Mouse (Mus musculus): ENCODE measurements around the gene Ank3. TPM values are rescaled to one million over a fixed set of nuclear protein-coding genes. Genes with fewer than 3 reads are reported as not detected.

Gene Ank3
- total and polyA plus RNA-seq, 2 experiments from 2014 or later = 60.1 to 239 TPM

DNA sequence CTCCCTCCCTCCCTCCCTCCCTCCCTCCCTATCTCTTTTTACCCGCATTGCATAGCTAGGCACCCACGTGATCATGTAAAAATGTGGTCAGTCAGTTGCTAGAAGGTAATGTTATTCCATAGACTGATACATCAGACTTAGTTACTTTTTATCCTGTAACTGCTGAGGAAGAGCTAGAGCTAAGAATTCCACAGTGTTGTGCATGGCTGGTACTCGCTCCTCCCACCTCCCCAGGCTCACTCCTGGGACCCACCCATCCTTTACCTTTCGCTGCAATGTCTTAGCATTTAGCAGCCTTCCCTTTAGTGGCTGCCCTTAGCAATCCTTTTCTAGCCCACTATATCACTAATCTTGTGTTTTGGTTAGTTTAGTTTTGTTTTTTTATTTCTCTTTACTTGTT, 569.4 kb downstream of the Ank3 start:
- Histone ChIP-seq H3K27ac (no peak overlapping the region), H3K9ac (replicated peaks; ENCODE audit: low read length) (no peak overlapping the region), H3K9me3 (ENCODE audit: low read length) (no peaks in the 10 kb centered on the region), H3K4me1 (ENCODE audit: insufficient read depth, low read length) (no peaks in the 10 kb centered on the region), H3K4me2 (ENCODE audit: low read depth, low read length) (no peak overlapping the region), H3K4me3 (ENCODE audit: low read length) (no peak overlapping the region), H3K36me3 (ENCODE audit: insufficient read depth, low read length) (0 out of 2 replicates have a peak, but pooled peaks cover 3% of the 10 kb centered on the region), H3K27me3 (ENCODE audit: insufficient read depth, low read length) (no peaks in the 10 kb centered on the region)
- no peak for DNase-seq (ENCODE audit: low spot score)
- no peak for TF ChIP-seq CTCF (IDR thresholded peaks at IDR 0.05; ENCODE audit: low read depth)
- WGBS = 76% methylated on average over 3 of the region's 4 CpGs
- no peak for ATAC-seq

DNA sequence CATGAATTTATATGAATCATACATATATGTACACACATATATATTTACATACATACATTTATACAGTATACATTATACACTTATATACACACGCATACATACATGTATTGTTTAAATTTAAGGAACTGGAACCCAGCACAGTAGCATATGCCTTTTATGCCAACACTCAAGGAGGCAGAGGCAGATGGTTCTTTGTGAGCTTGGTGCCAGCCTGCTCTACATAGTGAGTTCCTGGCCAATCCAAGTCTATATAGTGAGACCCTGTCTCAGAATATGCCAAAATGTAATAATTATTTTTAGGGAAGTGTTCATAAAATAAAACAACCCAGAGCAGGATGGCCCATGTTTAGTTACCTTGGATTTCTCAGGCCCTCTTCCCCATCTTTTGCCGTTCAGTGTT, 581.1 kb downstream of the Ank3 start:
- no peak overlapping the region for H3K9ac ChIP-seq (replicated peaks; ENCODE audit: low read length)

DNA sequence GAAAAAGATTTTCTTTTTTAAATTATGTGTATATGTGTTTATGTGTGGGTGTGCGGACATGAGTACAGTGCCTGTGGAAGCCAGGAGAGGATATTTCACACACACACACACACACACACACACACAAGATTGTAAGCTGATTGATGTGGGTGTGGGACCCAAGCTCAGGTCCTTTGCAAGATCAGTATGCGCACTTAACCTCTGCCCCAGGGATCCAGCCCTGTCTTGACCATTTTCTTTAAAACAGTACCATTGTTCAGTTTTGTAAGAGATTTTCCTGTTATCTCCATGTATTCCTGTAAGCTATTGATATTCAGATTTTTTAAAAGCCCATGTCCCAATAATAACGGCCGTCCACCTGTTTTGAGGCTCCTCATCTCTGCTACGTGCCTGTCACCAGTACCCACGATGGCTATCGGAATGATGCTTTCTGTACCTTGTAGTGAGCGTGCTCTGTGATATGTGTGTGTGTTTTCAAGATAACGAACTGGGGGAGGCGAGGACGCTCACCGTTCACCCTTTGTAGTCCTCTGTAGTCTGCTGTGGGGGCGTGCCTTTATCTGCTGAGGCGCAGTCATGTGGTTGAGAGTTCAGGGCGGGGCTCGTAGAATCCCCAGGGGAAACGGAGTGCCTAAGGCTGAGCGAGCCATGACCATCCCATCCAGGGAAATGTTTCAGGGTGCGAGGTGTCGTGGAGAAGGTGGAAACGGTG, 583.0 kb downstream of the Ank3 start:
- peaks cover 25% of the 10 kb centered on the region; the same call in 1 of the 2 replicates for H3K36me3 ChIP-seq (ENCODE audit: insufficient read depth, low read length)
- ATAC-seq = no peak

More for the DNA sequence above, 581.1 kb downstream of the Ank3 start:
- no peaks in the 10 kb centered on the region for H3K9me3 ChIP-seq (ENCODE audit: low read length)
- ATAC-seq (no peak), DNase-seq (ENCODE audit: low spot score) (no peak)
- H3K27me3 ChIP-seq (ENCODE audit: insufficient read depth, low read length) = no peaks in the 10 kb centered on the region
- no peak overlapping the region for H3K4me2 ChIP-seq (ENCODE audit: low read depth, low read length)
- WGBS = 94% methylated on average over 2 of the region's 2 CpGs
- no peaks in the 10 kb centered on the region for H3K4me1 ChIP-seq (ENCODE audit: insufficient read depth, low read length)
- peaks cover 31% of the 10 kb centered on the region; the same call in 1 of the 2 replicates for H3K36me3 ChIP-seq (ENCODE audit: insufficient read depth, low read length)
- no peak for TF ChIP-seq CTCF (IDR thresholded peaks at IDR 0.05; ENCODE audit: low read depth)
- H3K27ac ChIP-seq = no peak overlapping the region
- H3K4me3 ChIP-seq (ENCODE audit: low read length) = no peak overlapping the region

DNA sequence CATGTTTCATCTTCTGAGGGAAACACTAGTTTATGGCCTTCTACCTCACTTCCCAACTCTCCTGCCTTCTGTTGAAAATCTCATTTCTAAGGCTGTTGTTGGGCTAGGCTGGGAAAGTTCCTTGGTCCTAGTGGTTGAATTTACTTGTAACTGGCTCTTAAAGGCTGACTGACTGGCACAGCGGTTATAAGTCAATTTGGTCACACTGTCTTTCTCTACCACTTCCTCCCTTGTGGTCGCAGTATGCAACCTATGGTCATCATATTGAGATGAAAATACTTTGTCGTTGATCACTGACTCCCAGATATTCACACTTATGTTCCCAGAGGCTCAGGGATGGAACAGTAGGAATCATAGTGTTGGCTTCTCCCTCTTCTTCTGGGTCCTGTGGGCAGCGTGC, 584.1 kb downstream of the Ank3 start:
- peaks cover 25% of the 10 kb centered on the region for H3K36me3 ChIP-seq (ENCODE audit: insufficient read depth, low read length)
- ATAC-seq (no peak), DNase-seq (ENCODE audit: low spot score) (no peak)
- H3K4me3 ChIP-seq (ENCODE audit: low read length) = no peak overlapping the region
- no peak overlapping the region for H3K4me2 ChIP-seq (ENCODE audit: low read depth, low read length)
- 96% methylated on average over 4 of the region's 4 CpGs for WGBS
- no peaks in the 10 kb centered on the region for H3K9me3 ChIP-seq (ENCODE audit: low read length)
- no peak overlapping the region for H3K9ac ChIP-seq (replicated peaks; ENCODE audit: low read length)
- H3K27ac ChIP-seq = no peak overlapping the region
- no peak for TF ChIP-seq CTCF (IDR thresholded peaks at IDR 0.05; ENCODE audit: low read depth)
- no peaks in the 10 kb centered on the region for H3K4me1 ChIP-seq (ENCODE audit: insufficient read depth, low read length)
- no peaks in the 10 kb centered on the region for H3K27me3 ChIP-seq (ENCODE audit: insufficient read depth, low read length)

More for the DNA sequence above, 583.0 kb downstream of the Ank3 start:
- Histone ChIP-seq H3K4me1 (ENCODE audit: insufficient read depth, low read length) (no peaks in the 10 kb centered on the region), H3K27me3 (ENCODE audit: insufficient read depth, low read length) (no peaks in the 10 kb centered on the region), H3K4me3 (ENCODE audit: low read length) (no peak overlapping the region), H3K27ac (no peak overlapping the region), H3K4me2 (ENCODE audit: low read depth, low read length) (no peak overlapping the region), H3K9ac (replicated peaks; ENCODE audit: low read length) (no peak overlapping the region), H3K9me3 (ENCODE audit: low read length) (no peaks in the 10 kb centered on the region)
- no peak for TF ChIP-seq CTCF (IDR thresholded peaks at IDR 0.05; ENCODE audit: low read depth)
- 83% methylated on average over 21 of the region's 21 CpGs for WGBS
- no peak for DNase-seq (ENCODE audit: low spot score)

DNA sequence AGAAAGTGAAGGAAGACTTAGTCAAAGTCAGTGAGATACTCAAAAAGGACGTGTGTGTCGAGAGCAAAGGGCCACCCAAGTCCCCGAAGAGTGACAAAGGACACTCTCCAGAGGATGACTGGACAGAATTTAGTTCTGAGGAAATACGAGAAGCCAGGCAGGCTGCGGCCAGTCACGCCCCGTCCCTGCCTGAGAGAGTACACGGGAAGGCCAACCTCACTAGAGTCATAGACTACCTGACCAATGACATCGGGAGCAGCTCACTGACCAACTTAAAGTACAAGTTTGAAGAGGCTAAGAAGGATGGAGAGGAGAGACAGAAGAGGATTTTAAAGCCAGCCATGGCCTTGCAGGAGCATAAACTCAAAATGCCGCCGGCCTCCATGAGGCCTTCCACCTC, 588.9 kb downstream of the Ank3 start:
- peaks cover 58% of the 10 kb centered on the region for H3K36me3 ChIP-seq (ENCODE audit: insufficient read depth, low read length)
- ATAC-seq (no peak), DNase-seq (ENCODE audit: low spot score) (no peak)
- 0 out of 2 replicates have a peak, but pooled peaks cover 4% of the 10 kb centered on the region for H3K9me3 ChIP-seq (ENCODE audit: low read length)
- H3K4me3 ChIP-seq (ENCODE audit: low read length) = no peak overlapping the region
- H3K4me1 ChIP-seq (ENCODE audit: insufficient read depth, low read length) = no peaks in the 10 kb centered on the region
- H3K9ac ChIP-seq (replicated peaks; ENCODE audit: low read length) = no peak overlapping the region
- H3K27ac ChIP-seq = no peak overlapping the region
- H3K27me3 ChIP-seq (ENCODE audit: insufficient read depth, low read length) = no peaks in the 10 kb centered on the region
- no peak overlapping the region for H3K4me2 ChIP-seq (ENCODE audit: low read depth, low read length)
- 97% methylated on average over 11 of the region's 11 CpGs for WGBS
- no peak for TF ChIP-seq CTCF (IDR thresholded peaks at IDR 0.05; ENCODE audit: low read depth)

DNA sequence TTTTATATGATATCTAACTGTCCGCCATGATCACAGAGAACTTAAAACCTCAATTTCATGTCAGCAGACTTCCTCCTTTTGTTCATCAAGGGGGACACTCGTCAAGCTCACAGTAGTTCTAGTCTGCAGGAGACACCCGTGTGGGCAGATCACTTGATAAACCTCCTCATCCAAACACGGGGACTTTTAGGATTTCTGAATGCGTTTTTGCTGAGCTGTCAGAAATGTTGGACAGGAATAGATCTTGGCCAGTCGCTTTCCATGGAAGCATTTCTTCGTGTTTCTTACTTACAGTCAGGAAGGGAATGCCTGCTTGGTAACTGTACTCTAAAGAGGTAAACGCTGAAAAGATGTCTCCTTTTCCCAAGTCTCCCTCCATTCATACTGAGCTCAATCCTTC, 598.5 kb downstream of the Ank3 start:
- Histone ChIP-seq H3K27ac (no peak overlapping the region), H3K4me3 (ENCODE audit: low read length) (no peak overlapping the region), H3K27me3 (ENCODE audit: insufficient read depth, low read length) (no peaks in the 10 kb centered on the region), H3K9me3 (ENCODE audit: low read length) (0 out of 2 replicates have a peak, but pooled peaks cover 1% of the 10 kb centered on the region), H3K9ac (replicated peaks; ENCODE audit: low read length) (no peak overlapping the region), H3K4me1 (ENCODE audit: insufficient read depth, low read length) (no peaks in the 10 kb centered on the region), H3K4me2 (ENCODE audit: low read depth, low read length) (no peak overlapping the region), H3K36me3 (ENCODE audit: insufficient read depth, low read length) (peaks cover 36% of the 10 kb centered on the region; the same call in 1 of the 2 replicates)
- 88% methylated on average over 8 of the region's 8 CpGs for WGBS
- DNase-seq (ENCODE audit: low spot score) = no peak
- no peak for ATAC-seq
- no peak for TF ChIP-seq CTCF (IDR thresholded peaks at IDR 0.05; ENCODE audit: low read depth)

DNA sequence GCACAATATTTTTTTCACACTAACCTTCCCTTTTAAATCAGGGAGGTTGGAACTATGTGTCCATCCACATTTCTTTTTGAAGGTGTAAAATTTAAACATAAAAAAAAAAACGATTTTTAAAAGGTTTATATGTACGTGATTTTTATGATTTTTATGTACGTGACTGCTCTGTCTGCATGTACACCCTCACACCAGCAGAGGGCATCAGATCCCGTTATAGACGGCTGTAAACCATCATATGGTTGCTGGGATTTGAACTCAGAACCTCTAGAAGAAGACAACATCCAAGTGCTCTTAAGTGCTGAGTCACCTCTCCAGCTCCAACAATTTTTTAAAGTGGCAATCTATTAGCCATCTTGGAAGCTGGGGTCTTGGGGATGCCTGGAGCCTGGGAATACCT, 605.5 kb downstream of the Ank3 start:
- no peak overlapping the region for H3K9ac ChIP-seq (replicated peaks; ENCODE audit: low read length)
- no peaks in the 10 kb centered on the region for H3K27me3 ChIP-seq (ENCODE audit: insufficient read depth, low read length)
- TF ChIP-seq CTCF (IDR thresholded peaks at IDR 0.05; ENCODE audit: low read depth) = peak; percentile 46
- no peaks in the 10 kb centered on the region for H3K9me3 ChIP-seq (ENCODE audit: low read length)
- H3K36me3 ChIP-seq (ENCODE audit: insufficient read depth, low read length) = peaks cover 34% of the 10 kb centered on the region; the same call in 1 of the 2 replicates
- 84% methylated on average over 5 of the region's 5 CpGs for WGBS
- no peak overlapping the region for H3K4me3 ChIP-seq (ENCODE audit: low read length)
- no peak overlapping the region for H3K27ac ChIP-seq
- DNase-seq (ENCODE audit: low spot score) = peak; percentile 37
- no peak overlapping the region for H3K4me2 ChIP-seq (ENCODE audit: low read depth, low read length)
- no peaks in the 10 kb centered on the region for H3K4me1 ChIP-seq (ENCODE audit: insufficient read depth, low read length)
- no peak for ATAC-seq
